Mouse (Mus musculus): Measurements from ENCODE around the gene Notch4.
A peak's percentile ranks its signal among the peaks of the same experiment; 100 is the strongest.

Gene Notch4

DNA sequence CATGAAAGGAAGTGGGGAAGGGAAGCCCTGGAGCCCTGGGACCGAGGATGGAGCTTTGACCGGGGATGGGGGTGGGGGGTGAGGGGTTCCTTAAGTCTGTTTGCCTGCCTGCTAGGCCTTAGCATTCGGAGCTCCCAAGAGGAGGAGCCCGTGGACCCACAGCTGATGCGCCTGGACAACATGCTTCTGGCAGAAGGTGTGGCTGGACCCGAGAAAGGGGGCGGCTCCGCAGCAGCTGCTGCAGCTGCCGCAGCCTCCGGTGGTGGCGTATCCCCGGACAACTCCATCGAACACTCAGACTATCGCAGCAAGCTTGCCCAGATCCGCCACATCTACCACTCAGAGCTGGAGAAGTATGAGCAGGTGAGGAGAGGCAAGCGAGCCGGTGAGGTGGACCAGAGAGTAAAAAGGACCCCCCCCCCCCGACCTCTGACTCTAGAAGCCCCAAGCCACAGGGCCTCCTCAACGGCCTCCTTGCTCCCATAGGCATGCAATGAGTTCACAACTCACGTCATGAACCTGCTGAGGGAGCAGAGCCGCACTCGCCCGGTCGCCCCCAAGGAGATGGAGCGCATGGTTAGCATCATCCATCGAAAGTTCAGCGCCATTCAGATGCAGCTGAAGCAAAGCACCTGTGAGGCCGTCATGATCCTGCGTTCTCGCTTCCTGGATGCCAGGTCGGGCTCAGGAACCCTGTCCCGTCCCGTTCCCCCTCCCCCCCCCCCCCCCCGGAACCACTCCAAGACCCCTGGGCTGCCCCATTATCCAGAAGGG, 29.9 kb downstream of the Notch4 start:
- DNase-seq (ENCODE audit: low read depth, low spot score) = no peak

- DNase-seq (ENCODE audit: low read depth, low spot score) = no peak
Observed at GRCm38 (mm10) chr17:34596098-34596497, 32.0 kb downstream of the Notch4 start.

- no peak for DNase-seq (ENCODE audit: low read depth, low spot score)
Observed at GRCm38 (mm10) chr17:34597566-34598095, 33.6 kb downstream of the Notch4 start, which contains the start of gene Ager. Gene Ager (plus strand): TSS chr17:34597862.

GRCm38 (mm10) chr17:34599891-34600290, 35.8 kb downstream of the Notch4 start:
- DNase-seq (ENCODE audit: low read depth, low spot score) = no peak

DNA sequence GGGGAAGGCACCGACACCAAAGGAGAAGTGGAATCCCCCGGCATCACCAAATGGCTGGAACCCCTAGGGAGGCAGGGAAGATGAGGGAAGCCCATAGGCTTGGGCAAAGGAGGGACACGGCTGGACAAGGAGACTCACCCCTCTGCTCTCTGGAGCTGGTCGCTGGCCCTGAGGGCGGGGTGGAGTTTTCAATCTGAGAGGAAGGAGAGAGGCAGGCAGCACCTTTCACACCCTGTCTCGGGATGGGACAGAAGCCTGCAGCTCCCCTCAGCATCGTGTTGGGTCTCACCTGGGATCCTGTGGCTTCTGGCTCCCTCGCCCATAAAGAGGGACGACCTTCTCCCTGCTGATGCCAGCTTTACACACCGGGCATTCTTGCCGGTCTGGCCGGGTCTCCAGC, 37.7 kb downstream of the Notch4 start:
- no peak for DNase-seq (ENCODE audit: low read depth, low spot score)

DNA sequence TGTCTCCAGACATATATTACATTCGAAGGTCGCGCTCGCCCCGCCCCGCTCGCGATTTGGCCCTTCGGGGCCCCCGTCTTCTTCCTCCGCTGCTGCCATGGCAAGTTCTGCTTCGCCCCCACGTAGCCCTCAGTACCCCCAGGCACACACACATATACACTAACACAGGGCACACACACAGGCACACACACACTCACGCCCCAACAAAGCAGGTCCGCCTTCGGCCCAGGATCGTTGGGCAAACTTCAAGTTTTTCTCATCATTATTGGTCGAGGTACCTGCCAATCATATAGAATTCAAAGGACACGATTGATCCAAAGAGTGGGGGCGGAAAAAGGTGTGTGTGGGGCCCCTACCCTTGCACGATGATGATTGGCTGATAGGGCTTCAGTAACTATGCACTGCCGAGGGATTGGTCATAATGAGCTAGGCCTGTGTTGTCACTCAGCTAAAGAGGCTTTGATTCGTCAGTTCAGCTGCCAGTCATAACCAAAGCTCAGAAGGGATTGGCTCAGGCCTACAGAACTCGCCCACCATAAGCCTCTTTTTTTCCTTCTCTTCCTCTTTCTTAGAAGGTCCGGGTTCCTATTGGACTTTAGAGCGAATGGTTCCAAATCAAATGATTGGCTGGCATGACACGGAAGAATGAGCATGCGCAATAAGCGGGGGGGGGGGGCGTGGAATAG, 39.5 kb downstream of the Notch4 start, which contains the start of gene Rnf5:
Gene Rnf5 (minus strand): TSS at position 316 of the 686 bp plus-strand sequence.
- DNase-seq (ENCODE audit: low read depth, low spot score) = peak; percentile 100

DNA sequence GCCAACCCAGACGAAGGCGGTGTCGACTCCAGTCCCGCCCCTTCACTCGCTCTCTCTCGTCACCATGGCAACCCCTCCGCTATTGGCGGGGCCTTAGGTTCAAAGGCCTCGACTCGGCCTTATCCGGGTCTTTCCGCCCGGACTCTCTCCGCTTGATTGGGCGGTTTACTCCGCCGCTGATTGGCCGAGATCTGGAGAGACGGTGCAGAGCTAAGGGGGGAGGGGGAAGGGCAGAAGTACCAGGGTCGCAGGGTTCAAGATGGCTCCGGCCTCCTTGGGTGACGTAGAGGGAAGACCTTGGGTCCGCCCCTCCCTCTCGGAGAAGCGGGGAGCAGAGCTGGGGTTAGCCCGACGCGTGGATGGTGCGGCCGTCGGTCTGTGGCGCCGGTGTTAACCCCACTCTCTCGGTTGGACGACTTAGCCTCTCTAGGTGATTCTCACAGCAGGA, 40.0 kb downstream of the Notch4 start, which contains the start of gene Agpat1:
Gene Agpat1 (plus strand): TSS at position 202 of the 448 bp plus-strand sequence.
- DNase-seq (ENCODE audit: low read depth, low spot score) = peak; percentile 100

- DNase-seq (ENCODE audit: low read depth, low spot score) = no peak
Observed at GRCm38 (mm10) chr17:34604511-34605237, 40.6 kb downstream of the Notch4 start.

GRCm38 (mm10) chr17:34605609-34606008, 41.5 kb downstream of the Notch4 start:
- peak; percentile 88 for DNase-seq (ENCODE audit: low read depth, low spot score)

DNA sequence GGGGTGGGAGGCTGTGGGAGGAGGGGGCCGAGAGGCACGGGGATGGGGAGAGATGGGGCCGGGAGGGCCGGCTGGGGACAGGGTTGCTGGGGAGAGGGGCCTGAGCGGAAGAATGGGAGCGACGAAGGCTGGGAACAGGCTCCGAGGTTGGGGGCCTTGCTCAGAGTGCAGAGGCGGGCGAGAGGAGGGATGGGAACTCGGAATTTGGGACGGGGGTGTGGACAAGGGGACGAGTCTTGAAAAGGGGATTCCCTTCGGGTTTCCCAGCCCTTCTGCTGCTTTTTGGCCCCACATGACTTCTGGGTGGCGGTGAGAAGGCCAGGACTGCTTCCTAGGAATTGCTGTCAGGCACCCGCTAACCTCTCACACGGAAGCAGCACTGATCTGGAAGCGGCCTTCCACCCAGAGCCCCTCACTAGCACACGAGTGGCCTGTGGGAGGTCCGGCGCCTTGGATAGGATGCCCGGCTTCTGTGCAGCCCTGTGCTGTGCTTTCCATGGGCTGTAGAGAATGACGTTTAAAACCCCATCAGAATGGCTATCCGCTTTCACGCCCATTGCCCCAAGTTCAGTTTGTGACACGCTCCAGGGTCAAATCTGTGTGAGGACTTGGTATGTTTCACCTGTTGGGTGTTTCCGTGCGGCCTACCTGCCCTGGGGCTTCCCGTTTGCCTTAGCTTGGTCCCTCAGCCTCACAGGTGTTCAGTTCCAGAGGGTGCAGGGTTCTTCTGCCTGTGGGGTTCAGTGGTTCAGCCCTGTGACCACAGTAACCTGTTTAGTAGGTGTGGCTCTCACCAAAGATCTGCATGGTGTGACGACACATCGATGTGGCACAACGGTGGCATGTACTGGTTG, 42.3 kb downstream of the Notch4 start:
- no peak for DNase-seq (ENCODE audit: low read depth, low spot score)

- no peak for DNase-seq (ENCODE audit: low read depth, low spot score)
Observed at GRCm38 (mm10) chr17:34607997-34608396, 43.9 kb downstream of the Notch4 start.

- no peak for DNase-seq (ENCODE audit: low read depth, low spot score)
Observed at GRCm38 (mm10) chr17:34611050-34611449, 47.0 kb downstream of the Notch4 start.

DNA sequence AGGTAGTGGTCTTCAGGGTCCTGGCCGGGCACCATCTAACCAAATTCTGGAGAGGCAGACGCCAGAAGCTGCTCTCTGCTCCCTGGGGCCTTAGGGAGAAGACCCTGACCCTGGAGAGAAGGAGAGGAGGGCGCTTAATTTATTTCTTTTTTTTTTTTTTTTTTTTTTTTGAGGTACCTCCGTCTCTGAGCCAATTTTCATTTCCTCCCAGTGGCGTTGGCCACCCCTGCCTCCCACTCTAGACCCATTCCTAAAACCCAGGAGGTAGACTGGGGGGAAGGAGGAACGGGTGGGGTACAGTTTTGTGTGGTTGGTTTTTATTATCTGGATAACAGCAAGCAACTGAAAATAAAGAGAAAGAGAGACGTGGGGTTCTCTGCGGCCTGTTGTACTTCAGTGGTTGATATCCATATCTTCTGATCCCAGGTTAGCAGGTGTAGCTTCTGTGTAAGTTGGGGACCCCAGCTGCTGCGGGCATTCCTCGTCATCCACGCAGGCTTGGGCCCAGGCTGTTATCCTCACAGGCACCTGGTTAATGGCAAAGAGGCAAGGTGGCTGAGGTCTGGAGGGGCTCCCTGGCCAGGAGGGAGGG, 49.1 kb downstream of the Notch4 start:
- no peak for DNase-seq (ENCODE audit: low read depth, low spot score)

DNA sequence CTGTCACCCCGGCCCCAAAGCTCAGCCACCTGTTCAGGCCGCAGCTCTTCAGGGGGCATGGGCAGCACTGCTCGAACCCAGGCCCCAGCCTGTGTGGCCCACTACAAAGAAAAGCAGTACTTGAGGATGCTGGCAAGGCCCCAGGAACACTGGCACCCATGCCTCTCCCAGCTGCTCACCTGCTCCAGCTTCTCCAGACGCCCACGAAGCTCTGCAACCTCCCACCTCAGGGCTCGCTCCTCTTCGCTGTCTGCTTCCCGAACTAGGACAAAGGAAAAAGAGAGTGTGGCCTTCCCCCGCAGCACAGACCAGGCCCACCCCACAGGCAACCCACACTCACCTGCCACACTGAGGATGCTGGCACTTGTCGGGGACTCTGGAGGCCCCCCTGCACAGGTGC, 49.8 kb downstream of the Notch4 start:
- no peak for DNase-seq (ENCODE audit: low read depth, low spot score)

- no peak for DNase-seq (ENCODE audit: low read depth, low spot score)
Observed at GRCm38 (mm10) chr17:34615871-34616270, 51.8 kb downstream of the Notch4 start, which contains the start of gene Egfl8. Gene Egfl8 (minus strand): TSS chr17:34615971.

DNA sequence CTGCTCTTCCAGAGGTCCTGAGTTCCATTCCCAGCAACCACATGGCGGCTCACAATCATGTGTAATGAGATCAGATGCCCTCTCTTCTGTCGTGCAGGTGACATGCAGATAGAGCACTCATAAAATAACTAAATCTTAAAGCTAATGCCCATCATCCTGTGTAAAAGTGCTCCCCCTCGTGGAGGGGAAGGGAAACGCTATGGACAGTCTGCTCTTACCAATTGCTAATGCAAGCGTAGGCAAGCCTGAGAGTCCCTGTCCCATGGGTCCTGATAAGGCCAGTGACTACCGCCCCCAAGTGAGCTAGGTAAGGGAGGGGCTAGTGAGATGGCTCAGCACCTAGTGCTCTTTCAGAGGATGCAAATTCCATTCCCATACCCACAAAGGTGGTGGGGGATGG, 54.9 kb downstream of the Notch4 start:
- peak; percentile 56 for DNase-seq (ENCODE audit: low read depth, low spot score)

DNA sequence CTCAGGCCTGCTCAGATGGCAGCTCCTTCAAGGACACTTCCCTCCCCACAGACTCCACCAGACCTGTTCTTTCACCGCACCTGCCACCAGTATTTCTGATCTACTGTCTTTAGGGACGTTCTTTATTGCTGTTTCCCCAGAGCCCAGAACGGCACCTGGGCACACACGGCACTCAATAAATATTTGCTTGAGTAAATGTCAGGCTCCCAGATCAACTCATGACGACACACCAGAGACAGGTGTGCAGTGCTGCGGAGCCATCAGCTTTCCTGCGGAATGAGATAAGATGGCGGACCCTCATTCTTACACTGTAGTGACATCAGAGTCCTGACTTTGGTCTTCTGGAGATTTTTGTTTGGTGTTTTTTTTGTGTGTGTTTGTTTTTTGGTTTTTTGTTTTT, 56.9 kb downstream of the Notch4 start:
- DNase-seq (ENCODE audit: low read depth, low spot score) = no peak

- DNase-seq (ENCODE audit: low read depth, low spot score) = no peak
Observed at GRCm38 (mm10) chr17:34623161-34623560, 59.1 kb downstream of the Notch4 start.

GRCm38 (mm10) chr17:34624981-34625380, 60.9 kb downstream of the Notch4 start:
- no peak for DNase-seq (ENCODE audit: low read depth, low spot score)

DNA sequence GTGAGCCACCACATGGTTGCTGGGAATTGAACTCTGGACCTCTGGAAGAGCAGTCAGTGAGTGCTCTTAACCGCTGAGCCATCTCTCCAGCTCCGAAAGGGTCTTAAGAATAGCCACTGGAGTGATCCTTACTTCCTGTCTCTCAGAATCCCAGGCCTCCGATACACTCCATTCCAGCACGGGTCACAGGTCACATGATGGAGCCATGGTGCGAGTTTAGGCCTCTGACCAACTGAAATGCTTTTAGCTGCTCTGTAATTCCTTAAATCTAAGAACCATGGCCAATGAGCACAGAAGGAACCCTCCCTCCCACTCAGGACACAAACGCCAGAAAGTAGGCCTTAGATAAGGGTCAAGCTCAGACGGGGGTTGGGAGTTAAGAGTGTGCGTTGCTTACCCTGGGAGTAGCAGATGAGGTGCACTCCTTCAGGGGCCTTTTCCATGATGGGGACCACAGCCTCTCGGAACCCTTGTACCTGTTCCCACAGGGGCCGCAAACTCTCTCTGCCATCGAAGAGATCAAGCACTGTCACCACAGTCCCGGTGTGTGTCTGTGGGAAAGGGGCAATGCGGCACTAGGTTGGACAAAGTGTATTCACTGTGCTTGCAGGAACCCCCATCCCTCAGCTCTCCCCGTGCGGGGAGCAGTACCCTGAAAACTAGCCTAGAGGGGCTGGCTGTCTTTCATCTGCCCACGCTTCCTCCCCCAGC, 62.1 kb downstream of the Notch4 start:
- no peak for DNase-seq (ENCODE audit: low read depth, low spot score)
